Mouse (Mus musculus): ENCODE results near the gene Pbx2.
A peak's percentile ranks its signal among the peaks of the same experiment; 100 is the strongest.

Gene Pbx2

GRCm38 (mm10) chr17:34582528-34582927 is 8.5 kb upstream of the Pbx2 start:
- no peak for DNase-seq (ENCODE audit: low spot score)

- no peak for DNase-seq (ENCODE audit: low spot score)
These were observed 7.7 kb upstream of the Pbx2 start for GRCm38 (mm10) chr17:34583397-34583796.

GRCm38 (mm10) chr17:34583819-34584218 is 7.2 kb upstream of the Pbx2 start:
- DNase-seq (ENCODE audit: low spot score), result no peak

- DNase-seq (ENCODE audit: low spot score), result no peak
These were observed 5.9 kb upstream of the Pbx2 start for GRCm38 (mm10) chr17:34585121-34585520.

- no peak for DNase-seq (ENCODE audit: low spot score)
These were observed 4.9 kb upstream of the Pbx2 start for GRCm38 (mm10) chr17:34585877-34586771.

- DNase-seq (ENCODE audit: low spot score), result peak; percentile 95
These were observed 4.2 kb upstream of the Pbx2 start for GRCm38 (mm10) chr17:34586796-34587422.

GRCm38 (mm10) chr17:34587423-34587811 is 3.6 kb upstream of the Pbx2 start:
- peak; percentile 96 for DNase-seq (ENCODE audit: low spot score)

- no peak for DNase-seq (ENCODE audit: low spot score)
These were observed 3.3 kb upstream of the Pbx2 start for GRCm38 (mm10) chr17:34587814-34588213.

- no peak for DNase-seq (ENCODE audit: low spot score)
These were observed 2.3 kb upstream of the Pbx2 start for GRCm38 (mm10) chr17:34588767-34589166.

GRCm38 (mm10) chr17:34589206-34589605 is 1.9 kb upstream of the Pbx2 start:
- no peak for DNase-seq (ENCODE audit: low spot score)

- peak; percentile 51 for DNase-seq (ENCODE audit: low spot score)
These were observed 1.4 kb upstream of the Pbx2 start, which contains the start of gene Gpsm3 for GRCm38 (mm10) chr17:34589681-34590101. Gene Gpsm3 (plus strand): TSS chr17:34589806.

GRCm38 (mm10) chr17:34590154-34590987 is 695 bp upstream of the Pbx2 start:
- DNase-seq (ENCODE audit: low spot score), result no peak

- DNase-seq (ENCODE audit: low spot score), result peak; percentile 97
These were observed 919 bp downstream of the Pbx2 start for GRCm38 (mm10) chr17:34591994-34592375.

- peak; percentile 47 for DNase-seq (ENCODE audit: low spot score)
These were observed 1.8 kb downstream of the Pbx2 start for GRCm38 (mm10) chr17:34592581-34593549.

- DNase-seq (ENCODE audit: low spot score), result no peak
These were observed 2.9 kb downstream of the Pbx2 start for GRCm38 (mm10) chr17:34593752-34594525.

GRCm38 (mm10) chr17:34596098-34596497 is 5.0 kb downstream of the Pbx2 start:
- DNase-seq (ENCODE audit: low spot score), result no peak

GRCm38 (mm10) chr17:34597566-34598095 is 6.6 kb downstream of the Pbx2 start, which contains the start of gene Ager:
Gene Ager (plus strand): TSS chr17:34597862.
- no peak for DNase-seq (ENCODE audit: low spot score)

GRCm38 (mm10) chr17:34599891-34600290 is 8.8 kb downstream of the Pbx2 start:
- no peak for DNase-seq (ENCODE audit: low spot score)

- no peak for DNase-seq (ENCODE audit: low spot score)
These were observed 10.7 kb downstream of the Pbx2 start for GRCm38 (mm10) chr17:34601796-34602195.

All from yolk sac, embryonic 10.5 days (tissue).